In the genomic region with DNA sequence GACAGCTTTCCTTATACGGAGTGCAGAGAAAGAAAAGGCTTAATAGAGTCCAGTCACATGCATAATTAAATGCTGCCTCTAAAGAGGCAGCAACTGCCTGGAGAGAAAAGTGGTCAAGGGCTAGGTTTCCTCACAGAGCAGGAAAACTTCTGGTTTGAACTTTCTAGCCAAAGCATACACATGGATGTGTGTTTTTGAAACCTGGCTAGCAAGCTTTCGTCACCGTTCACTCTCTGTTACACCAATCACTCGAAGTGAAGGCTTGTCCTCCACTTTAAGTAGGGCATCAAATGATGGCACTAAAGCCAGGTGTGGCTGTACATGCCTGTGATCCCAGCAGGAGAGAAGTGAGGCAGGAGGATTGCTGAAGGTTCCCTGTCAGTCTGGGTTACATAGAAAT, we compare ENCODE assay signal across 22 mouse cellular contexts. TPM values are rescaled to one million over a fixed set of nuclear protein-coding genes. Genes with fewer than 3 reads are reported as not detected.
DNase-seq lines count a peak whose midpoint lies in the region; ATAC-seq and TF ChIP-seq lines count a peak whose summit lies in the region.
"Had no signal": no experiment of that assay in that cellular context is flagged by ENCODE, and none has a peak within 500 bp of the region (broad histone marks: within the 10 kb centered on the region; RNA-seq: fewer than 3 reads in every experiment).

No protein-coding gene starts in this region.

- H3K27ac ChIP-seq in heart, embryonic 10.5 days, result no peak overlapping the region
- H3K27ac ChIP-seq in liver, adult 2 months (replicated peaks; ENCODE audit: insufficient read depth, low read depth, low read length), result no peak overlapping the region
- H3K27ac ChIP-seq in liver, embryonic 11.5 days (ENCODE audit: low read depth, low read length), result no peak overlapping the region
- H3K27ac ChIP-seq in CH12.LX (ENCODE audit: insufficient read depth, low read depth), result no peak overlapping the region
- H3K27ac ChIP-seq in small intestine, adult 2 months (ENCODE audit: insufficient read depth, low read depth, low read length), result peak overlapping the region; percentile 75; the same call in 1 of the 2 replicates
- H3K27ac ChIP-seq in kidney, embryonic 14.5 days (ENCODE audit: low read depth, low read length), result no peak overlapping the region

- peak; percentile 7; the same call in 1 of the 2 replicates for TF ChIP-seq EP300 in CH12.LX (IDR thresholded peaks at IDR 0.05; ENCODE audit: low read length)

- H3K27me3 ChIP-seq in heart, embryonic 10.5 days (ENCODE audit: insufficient read depth, poor library complexity, severe bottlenecking), result no peaks in the 10 kb centered on the region
- no peaks in the 10 kb centered on the region for H3K27me3 ChIP-seq in liver, adult 2 months (ENCODE audit: control insufficient read depth, insufficient read depth, low read length)
- H3K27me3 ChIP-seq in liver, embryonic 11.5 days (replicated peaks; ENCODE audit: control insufficient read depth, insufficient read depth, low read length), result no peaks in the 10 kb centered on the region
- H3K27me3 ChIP-seq in CH12.LX (replicated peaks), result no peaks in the 10 kb centered on the region
- H3K27me3 ChIP-seq in small intestine, adult 2 months (ENCODE audit: control insufficient read depth, insufficient read depth, low read length), result no peaks in the 10 kb centered on the region
- no peaks in the 10 kb centered on the region for H3K27me3 ChIP-seq in kidney, embryonic 14.5 days (ENCODE audit: control insufficient read depth, insufficient read depth, low read length)
- H3K27me3 ChIP-seq: Patski had no signal

- H3K36me3 ChIP-seq in heart, embryonic 10.5 days, result no peaks in the 10 kb centered on the region
- H3K36me3 ChIP-seq in liver, adult 2 months (ENCODE audit: control insufficient read depth, insufficient read depth, low read length), result no peaks in the 10 kb centered on the region
- H3K36me3 ChIP-seq in liver, embryonic 11.5 days (ENCODE audit: control insufficient read depth, insufficient read depth, low read length), result no peaks in the 10 kb centered on the region
- no peaks in the 10 kb centered on the region for H3K36me3 ChIP-seq in CH12.LX (replicated peaks in 1 of 2; ENCODE audit: control insufficient read depth in 1 of 2, insufficient read depth in 1 of 2, low read length in 1 of 2)
- H3K36me3 ChIP-seq in small intestine, adult 2 months (ENCODE audit: control insufficient read depth, insufficient read depth, low read length), result no peaks in the 10 kb centered on the region
- no peaks in the 10 kb centered on the region for H3K36me3 ChIP-seq in kidney, embryonic 14.5 days (ENCODE audit: control insufficient read depth, insufficient read depth, low read length)
- H3K36me3 ChIP-seq: G1E had no signal

- H3K4me1 ChIP-seq in heart, embryonic 10.5 days, result no peaks in the 10 kb centered on the region
- H3K4me1 ChIP-seq in liver, adult 2 months (ENCODE audit: control insufficient read depth, insufficient read depth, low read length), result no peaks in the 10 kb centered on the region; the same call in none of the 2 replicates
- H3K4me1 ChIP-seq in liver, embryonic 11.5 days (replicated peaks; ENCODE audit: control insufficient read depth, insufficient read depth, low read length), result no peaks in the 10 kb centered on the region
- peaks cover 12 to 23% of the 10 kb centered on the region in 2 experiments for H3K4me1 ChIP-seq in CH12.LX (ENCODE audit: control insufficient read depth in 1 of 2, insufficient read depth in 2 of 2)
- H3K4me1 ChIP-seq in small intestine, adult 2 months (ENCODE audit: control insufficient read depth, insufficient read depth, insufficient read length, low read length), result peaks cover 13% of the 10 kb centered on the region; the same call in 1 of the 2 replicates
- no peaks in the 10 kb centered on the region for H3K4me1 ChIP-seq in kidney, embryonic 14.5 days (ENCODE audit: control insufficient read depth, insufficient read depth, low read length)

- in situ Hi-C loops in CH12.LX (cut with MboI; ENCODE audit: low pct_ligation_motif_present, low pct_unique_long_range_greater_than_20kb, low sequenced_read_pairs), result loop anchor here (25.0 kb wide), 1 partner anchor 321 kb away; the partner anchor contains the start of gene Ptger3

- intact Hi-C loops in heart, postnatal 14 days (cut with DNase I), result no loop called here

- no peak overlapping the region for H3K4me3 ChIP-seq in heart, embryonic 10.5 days
- H3K4me3 ChIP-seq in liver, adult 2 months (ENCODE audit: insufficient read depth, low read depth, low read length), result no peak overlapping the region
- H3K4me3 ChIP-seq in liver, embryonic 11.5 days (ENCODE audit: low read depth, low read length), result no peak overlapping the region
- no peak overlapping the region for H3K4me3 ChIP-seq in CH12.LX (replicated peaks in 1 of 3; ENCODE audit: low read depth in 2 of 3, low read length in 2 of 3, poor library complexity in 1 of 3)
- no peak overlapping the region for H3K4me3 ChIP-seq in small intestine, adult 2 months (ENCODE audit: low read depth, low read length)
- H3K4me3 ChIP-seq in kidney, embryonic 14.5 days (ENCODE audit: low read length), result no peak overlapping the region

- DNase-seq in heart, embryonic 10.5 days (ENCODE audit: low spot score), result peak; percentile 72
- no peak for DNase-seq in heart, postnatal 14 days
- peak; percentile 56 for DNase-seq in liver, adult 2 months (ENCODE audit: extremely low read depth, low read depth, low spot score)
- no peak for DNase-seq in liver, embryonic 11.5 days (ENCODE audit: low spot score)
- no peak for DNase-seq in CH12.LX (ENCODE audit: extremely low read depth)
- DNase-seq in cerebellum, adult 9-10 months, result no peak
- DNase-seq: adrenal gland, adult 2 months; adrenal gland, adult 8-10 months; adrenal gland, postnatal 10 days; adrenal gland, postnatal 14 days; adrenal gland, postnatal 25 days; adrenal gland, postnatal 36 days; B cell, adult 2 months; cerebellum, adult 11 months; cerebellum, adult 11-12 months; cerebellum, adult 18-20 months had no signal

- H3K9me3 ChIP-seq in heart, embryonic 10.5 days, result no peaks in the 10 kb centered on the region
- H3K9me3 ChIP-seq in liver, embryonic 11.5 days (ENCODE audit: control insufficient read depth, low read length), result no peaks in the 10 kb centered on the region
- no peaks in the 10 kb centered on the region for H3K9me3 ChIP-seq in CH12.LX (replicated peaks; ENCODE audit: low read length)
- no peaks in the 10 kb centered on the region for H3K9me3 ChIP-seq in kidney, embryonic 14.5 days (ENCODE audit: control insufficient read depth, low read length)
- H3K9me3 ChIP-seq: G1E had no signal

- H3K79me2 ChIP-seq in liver, adult 2 months (ENCODE audit: control insufficient read depth, insufficient read depth, low read length), result no peaks in the 10 kb centered on the region
- H3K79me2 ChIP-seq in CH12.LX (replicated peaks; ENCODE audit: control insufficient read depth, extremely low read depth, insufficient read depth, poor library complexity, severe bottlenecking), result no peaks in the 10 kb centered on the region

- no peak for TF ChIP-seq CTCF in liver, adult 2 months (IDR thresholded peaks at IDR 0.05; ENCODE audit: low read depth, low read length)
- TF ChIP-seq CTCF in CH12.LX (conservative IDR thresholded peaks at IDR 0.05 in 1 of 2, IDR thresholded peaks at IDR 0.05 in 1 of 2; ENCODE audit: low read depth in 2 of 2, low read length in 2 of 2), result no peak
- no peak for TF ChIP-seq CTCF in small intestine, adult 2 months (IDR thresholded peaks at IDR 0.05; ENCODE audit: extremely low read depth, insufficient read length, insufficient replicate concordance, low read depth, low read length)

- TF ChIP-seq RAD21 in CH12.LX (IDR thresholded peaks at IDR 0.05; ENCODE audit: low read depth, low read length), result no peak

- ATAC-seq in liver, embryonic 11.5 days (replicated peaks; ENCODE audit: low FRiP score), result no peak
- no peak for ATAC-seq in kidney, embryonic 14.5 days (ENCODE audit: low FRiP score, low TSS enrichment)
- ATAC-seq: activated CD4-positive, CD25-positive, alpha-beta regulatory T cell, adult 4 months; CD4-positive, CD25-positive, alpha-beta regulatory T cell, adult 4 months had no signal

- H3K9ac ChIP-seq in liver, adult 2 months (ENCODE audit: low read depth, low read length), result no peak overlapping the region
- H3K9ac ChIP-seq in liver, embryonic 11.5 days (ENCODE audit: low read depth, low read length), result no peak overlapping the region
- H3K9ac ChIP-seq in CH12.LX (ENCODE audit: insufficient read depth, low read depth), result no peak overlapping the region
- H3K9ac ChIP-seq in kidney, embryonic 14.5 days (ENCODE audit: low read depth, low read length), result no peak overlapping the region

- WGBS in heart, embryonic 10.5 days, result 82% methylated on average over 4 of the region's 4 CpGs
- WGBS in liver, adult 2 months, result 38% methylated on average over 4 of the region's 4 CpGs
- WGBS in liver, embryonic 11.5 days, result 72% methylated on average over 4 of the region's 4 CpGs
- 72% methylated on average over 4 of the region's 4 CpGs for WGBS in small intestine, adult 2 months
- 76% methylated on average over 4 of the region's 4 CpGs for WGBS in kidney, embryonic 14.5 days

- no peak for TF ChIP-seq POLR2A in liver, adult 2 months (IDR thresholded peaks at IDR 0.05; ENCODE audit: extremely low read depth, insufficient read depth, low read length)
- TF ChIP-seq POLR2A in CH12.LX (IDR thresholded peaks at IDR 0.05; ENCODE audit: low read depth, low read length), result no peak
- TF ChIP-seq POLR2A in small intestine, adult 2 months (IDR thresholded peaks at IDR 0.05; ENCODE audit: low read depth, low read length), result no peak

- dilution Hi-C loops in CH12.LX (cut with MboI; ENCODE audit: extremely low pct_ligation_motif_present, extremely low pct_unique_long_range_greater_than_20kb, low sequenced_read_pairs), result no loop called here

- no peak overlapping the region for H3K4me2 ChIP-seq in liver, embryonic 11.5 days
- H3K4me2 ChIP-seq in CH12.LX (ENCODE audit: insufficient read depth, low read depth, poor library complexity, severe bottlenecking), result no peak overlapping the region
- H3K4me2 ChIP-seq in kidney, embryonic 14.5 days (replicated peaks; ENCODE audit: low read depth, low read length), result no peak overlapping the region

TF ChIP-seq in CH12.LX, 34 proteins besides CTCF, POLR2A, EP300 and RAD21 (continues in another document):
- TF ChIP-seq IRF4 (IDR thresholded peaks at IDR 0.05; ENCODE audit: low read depth, low read length) (no peak), TCF12 (IDR thresholded peaks at IDR 0.05; ENCODE audit: low read depth, low read length) (no peak), ZKSCAN1 (IDR thresholded peaks at IDR 0.05; ENCODE audit: borderline replicate concordance, low read depth, low read length) (no peak)

RNA-seq across cellular contexts. Expression of gene Cth, which starts 41.8 kb away (rescaled TPM):
- 4.2 and 15.0 TPM in 2 replicates for polyA plus RNA-seq in heart, embryonic 10.5 days (2016; fragmentation: Nextera tagmentation; extraction: Ambion mirVana)
- total RNA-seq in heart, postnatal 14 days (2021), result under 1 TPM; 0.76 to 0.91 TPM
- 1,116 and 1,443 TPM in 2 replicates for total RNA-seq in liver, adult 2 months (2014; rRNA removed)
- polyA plus RNA-seq in liver, adult 2 months (2012; rRNA removed), result 446 and 569 TPM in 2 replicates
- polyA plus RNA-seq in liver, embryonic 11.5 days (2014; fragmentation: Nextera tagmentation; extraction: Ambion mirVana), result 31.6 and 35.6 TPM in 2 replicates
- 162 and 370 TPM in 2 replicates for total RNA-seq in CH12.LX (2012; rRNA removed)
- 574 and 637 TPM in 2 replicates for total RNA-seq in CH12.LX (2014; rRNA removed)
- 183 and 187 TPM in 2 replicates for polyA plus RNA-seq in CH12.LX (2012; ENCODE audit: insufficient read length, low read depth)
- 9.9 and 15.2 TPM in 2 replicates for polyA plus RNA-seq in small intestine, adult 2 months (2012; rRNA removed)
- polyA plus RNA-seq in kidney, embryonic 14.5 days (2014; fragmentation: Nextera tagmentation; extraction: Ambion mirVana), result 32.6 and 33.8 TPM in 2 replicates
- total RNA-seq: G1E had no signal
- polyA plus RNA-seq: CD4-positive, CD25-positive, alpha-beta regulatory T cell, adult 4 months; G1E had no signal

Comparison
In these comparisons a context has a peak if more than half of its experiments do, and no peak if none do; other contexts are left out.
1. DNase-seq: peak in heart, embryonic 10.5 days (single experiment) and liver, adult 2 months (single experiment); none in heart, postnatal 14 days (0 of 2), liver, embryonic 11.5 days (single experiment), CH12.LX (single experiment) and cerebellum, adult 9-10 months (single experiment).